Mouse (Mus musculus) left cerebral cortex, adult 8-10 months (tissue): ENCODE measurements around the gene Optn. TPM values are rescaled to one million over a fixed set of nuclear protein-coding genes. Genes with fewer than 3 reads are reported as not detected.

Experiments used
- DNase-seq, 2 experiments: peaks; one replicate each; pipeline ENCODE4 v3.0.0; 2022; ENCODE audit warnings: low spot score in 2 of 2
- total RNA-seq, 4 experiments: library from RNA; stranded (reverse); gene quantifications; 2 replicates each; pipeline ENCODE4 v1.2.4; 2022

The Optn gene
- total RNA-seq, 4 experiments from 2014 or later: 19.8 to 23.1 (median 21.7) TPM

DNA sequence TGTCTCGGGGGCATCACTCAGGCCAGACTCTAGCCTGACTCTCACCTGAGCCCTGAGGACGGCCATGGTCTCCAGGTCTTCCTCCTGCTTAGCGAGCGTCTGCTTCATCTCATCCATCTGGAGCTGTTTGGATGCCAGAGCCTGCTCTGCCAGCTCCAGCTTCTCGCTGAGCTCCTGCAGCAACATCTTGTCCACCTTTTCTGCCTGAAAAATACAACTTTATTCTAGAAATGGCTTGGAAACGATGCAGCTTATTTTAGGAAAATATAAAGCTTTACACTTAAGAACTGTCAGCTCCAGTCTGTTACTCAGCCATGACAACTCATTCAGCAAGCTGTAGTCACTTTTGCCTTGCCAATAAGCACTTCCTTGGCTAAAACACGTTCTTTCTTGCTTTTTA is 32.6 kb downstream of the Optn start:
- DNase-seq: peak in 1 of 2 experiments; percentile 54

DNA sequence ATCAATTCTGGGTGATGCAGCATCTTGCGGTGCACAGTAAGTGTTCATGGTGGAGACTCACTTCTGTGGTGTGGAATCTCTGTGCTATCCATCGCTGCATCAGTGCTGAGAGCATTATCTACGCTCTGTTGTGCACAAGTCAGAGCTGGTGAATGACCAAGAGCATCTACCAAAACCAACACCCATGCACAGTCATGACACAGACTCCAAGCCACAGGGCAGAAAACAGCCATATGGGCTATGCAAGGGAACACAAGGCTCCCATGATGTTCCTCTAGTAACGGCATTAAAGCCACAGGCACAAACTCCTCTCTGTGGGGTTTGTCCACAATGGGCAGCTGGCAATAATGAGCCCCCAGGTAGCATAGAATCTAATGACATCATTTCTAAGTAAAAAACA is 34.0 kb downstream of the Optn start:
- no peak for DNase-seq

- no peak for DNase-seq
These were observed 35.8 kb downstream of the Optn start for GRCm38 (mm10) chr2:5028047-5028446.

DNA sequence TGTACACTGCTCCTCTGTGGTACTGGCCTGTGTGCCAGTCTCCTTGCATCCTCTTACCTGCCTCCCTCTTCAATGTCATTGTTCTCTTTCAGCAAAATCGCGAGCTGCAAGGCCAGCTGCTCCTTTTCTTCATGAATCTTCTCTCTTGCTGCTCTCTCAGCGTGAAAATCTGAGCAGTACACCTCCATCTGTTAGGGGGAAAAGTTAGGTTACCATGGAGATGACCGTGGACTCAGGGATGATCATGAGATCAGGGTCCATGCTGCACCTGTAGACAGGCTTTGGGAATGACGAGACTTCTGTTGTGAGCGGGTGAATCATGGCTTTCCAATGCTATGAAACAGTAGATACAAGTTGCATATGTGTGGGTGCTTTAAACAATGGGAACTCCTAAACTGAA is 36.8 kb downstream of the Optn start:
- DNase-seq: no peak

DNA sequence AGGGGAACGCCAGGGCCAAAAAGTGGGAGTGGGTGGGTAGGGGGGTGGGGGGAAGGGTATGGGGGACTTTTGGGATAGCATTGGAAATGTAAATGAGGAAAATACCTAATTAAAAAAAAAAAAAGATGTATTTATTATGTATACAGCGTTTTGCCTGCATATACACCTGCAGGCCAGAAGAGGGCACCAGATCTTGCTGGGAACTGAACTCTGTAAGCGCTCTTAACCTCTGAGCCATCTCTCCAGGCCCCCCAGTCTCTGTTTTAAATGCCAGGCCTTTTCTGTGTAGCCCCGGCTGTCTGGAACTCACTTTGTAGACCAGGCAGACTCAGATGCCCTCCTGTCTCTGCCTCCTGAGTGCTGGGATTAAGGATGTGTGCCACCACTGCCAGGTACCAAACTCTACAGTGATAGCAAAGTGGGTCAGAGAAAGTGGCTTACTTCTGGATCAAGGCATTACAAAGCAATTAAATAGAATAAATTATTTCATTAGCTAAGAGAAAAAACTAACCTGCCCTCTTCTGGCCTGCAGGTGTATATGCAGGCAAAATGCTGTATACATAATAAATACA is 38.6 kb downstream of the Optn start:
- DNase-seq: no peak

GRCm38 (mm10) chr2:5023699-5024399 is 40.0 kb downstream of the Optn start:
- no peak for DNase-seq

- DNase-seq: no peak
These were observed 40.6 kb downstream of the Optn start for GRCm38 (mm10) chr2:5023275-5023674.

GRCm38 (mm10) chr2:5019708-5020107 is 44.1 kb downstream of the Optn start:
- DNase-seq: peak in 1 of 2 experiments; percentile 53

- DNase-seq: no peak
These were observed 46.9 kb downstream of the Optn start for GRCm38 (mm10) chr2:5016922-5017321.

DNA sequence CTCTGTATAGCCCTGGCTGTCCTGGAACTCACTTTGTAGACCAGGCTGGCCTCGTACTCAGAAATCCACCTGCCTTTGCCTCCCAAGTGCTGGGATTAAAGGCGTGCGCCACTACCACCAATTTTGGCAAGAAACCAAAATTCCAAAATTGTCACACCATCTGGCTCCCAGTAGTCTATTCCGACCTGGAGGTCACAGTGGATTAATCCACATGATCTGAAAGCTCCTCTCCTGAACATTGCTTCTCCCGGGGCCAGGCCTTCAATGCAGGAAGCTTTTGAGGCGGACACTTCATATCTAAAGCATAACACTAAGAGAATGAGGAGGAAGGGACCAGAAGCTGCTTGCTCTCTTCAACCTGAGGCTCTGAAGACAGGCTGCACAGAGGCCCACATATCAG is 48.3 kb downstream of the Optn start:
- no peak for DNase-seq

GRCm38 (mm10) chr2:5014616-5015015 is 49.2 kb downstream of the Optn start:
- no peak for DNase-seq

GRCm38 (mm10) chr2:5012491-5013324 is 51.1 kb downstream of the Optn start, which contains the start of gene Mcm10:
TSS of gene Mcm10 (minus strand) at chr2:5012791.
- peak; percentile 82 to 92 for DNase-seq

- no peak for DNase-seq
These were observed 51.9 kb downstream of the Optn start for GRCm38 (mm10) chr2:5011898-5012490.

DNA sequence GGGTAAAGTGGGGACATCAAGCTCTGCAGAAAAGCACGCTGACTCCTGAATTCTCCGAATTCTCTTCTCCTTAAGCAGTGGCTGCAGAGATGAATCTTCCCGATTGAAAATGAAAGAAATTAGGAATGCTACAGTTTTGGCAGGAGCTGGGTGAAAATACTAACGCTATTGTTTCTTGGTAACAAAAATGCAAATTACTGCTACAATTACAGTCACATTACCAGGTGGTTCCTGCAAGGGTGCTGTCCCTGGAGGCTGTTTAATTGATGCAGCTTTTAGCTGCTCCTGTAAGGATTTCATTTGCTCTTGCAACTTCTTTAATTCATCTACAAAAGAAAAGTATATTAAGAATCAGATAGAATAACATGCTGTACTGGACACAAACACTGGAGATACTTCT is 56.7 kb downstream of the Optn start:
- no peak for DNase-seq

DNA sequence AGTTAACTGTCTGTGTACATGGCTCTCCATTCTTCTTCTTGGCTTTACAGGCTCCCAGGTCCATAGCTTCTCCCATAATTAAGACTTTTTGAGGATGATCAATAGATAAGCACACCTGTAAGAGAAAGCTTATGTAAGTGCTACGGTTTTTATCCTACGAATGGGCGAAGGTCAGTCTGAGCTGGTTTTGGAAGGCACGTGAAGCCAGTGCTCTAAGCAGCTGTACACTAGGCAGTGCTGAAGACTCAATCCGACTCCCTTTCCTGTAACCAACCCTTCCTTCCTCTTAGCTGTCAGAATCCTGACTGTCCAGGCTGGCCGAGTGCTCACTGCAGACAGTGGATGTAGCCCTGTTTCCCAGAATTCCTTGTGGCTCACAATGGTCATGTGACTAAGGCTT is 62.6 kb downstream of the Optn start:
- no peak for DNase-seq

- DNase-seq: no peak
These were observed 64.9 kb downstream of the Optn start for GRCm38 (mm10) chr2:4998905-4999304.

DNA sequence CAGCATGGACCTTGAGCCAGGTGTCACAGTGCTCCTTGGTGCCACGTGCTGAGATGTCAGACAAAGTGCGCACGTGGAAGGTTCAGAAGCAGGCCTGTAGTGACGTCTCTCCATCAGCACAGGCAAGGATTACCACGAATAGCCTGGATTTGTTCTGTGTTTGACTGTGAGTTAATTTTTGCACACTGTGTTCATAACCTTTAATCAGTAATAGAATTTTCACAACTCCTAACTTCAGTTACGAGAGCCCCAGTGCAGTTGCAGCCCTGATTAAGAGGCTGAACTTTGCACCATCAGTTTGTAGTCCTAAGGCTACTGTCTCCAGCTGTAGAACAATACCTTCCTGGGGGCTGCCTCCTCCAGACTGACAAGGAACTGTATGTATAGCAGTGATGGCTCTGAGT is 67.4 kb downstream of the Optn start:
- no peak for DNase-seq

DNA sequence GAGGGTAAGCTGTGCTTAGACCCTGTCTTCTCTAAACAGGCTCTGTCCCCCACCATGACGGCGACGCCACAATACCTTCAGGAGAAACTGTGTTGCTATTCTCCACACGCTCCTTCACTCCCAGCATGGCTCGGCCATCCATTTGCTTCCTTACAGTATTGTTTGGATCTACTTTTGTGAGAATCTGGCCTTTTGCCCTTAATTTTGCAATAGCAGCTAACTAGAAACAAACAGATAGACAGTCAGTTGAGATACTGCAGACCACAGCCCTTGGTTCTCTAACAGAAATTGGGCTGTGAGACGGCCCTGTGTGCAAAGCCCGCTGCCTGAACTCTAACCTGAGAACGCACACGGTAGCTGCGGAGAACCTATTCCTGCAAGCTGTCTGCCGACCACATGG is 68.2 kb downstream of the Optn start:
- no peak for DNase-seq

DNA sequence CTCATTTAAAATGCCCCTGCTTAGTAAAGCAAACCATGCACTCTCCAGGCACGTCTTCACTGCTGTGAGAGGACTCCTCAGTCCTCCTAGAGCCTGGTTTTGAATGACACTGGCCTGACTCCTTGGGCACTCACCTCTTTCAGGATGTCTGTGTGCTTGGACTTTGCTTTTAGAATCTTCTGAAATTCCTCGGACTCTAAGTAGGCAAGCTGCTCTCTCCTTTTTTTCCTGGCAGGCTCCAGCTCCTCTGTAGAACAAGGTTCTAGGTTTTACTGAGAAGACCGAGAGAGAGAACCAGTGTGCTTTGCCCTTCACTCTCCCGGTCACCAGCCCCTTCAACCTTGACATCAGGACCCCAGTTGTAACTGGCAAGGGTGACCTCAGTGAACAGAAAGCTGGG is 69.4 kb downstream of the Optn start:
- DNase-seq: no peak

GRCm38 (mm10) chr2:4993584-4993983 is 70.3 kb downstream of the Optn start:
- DNase-seq: peak; percentile 8 to 30

DNA sequence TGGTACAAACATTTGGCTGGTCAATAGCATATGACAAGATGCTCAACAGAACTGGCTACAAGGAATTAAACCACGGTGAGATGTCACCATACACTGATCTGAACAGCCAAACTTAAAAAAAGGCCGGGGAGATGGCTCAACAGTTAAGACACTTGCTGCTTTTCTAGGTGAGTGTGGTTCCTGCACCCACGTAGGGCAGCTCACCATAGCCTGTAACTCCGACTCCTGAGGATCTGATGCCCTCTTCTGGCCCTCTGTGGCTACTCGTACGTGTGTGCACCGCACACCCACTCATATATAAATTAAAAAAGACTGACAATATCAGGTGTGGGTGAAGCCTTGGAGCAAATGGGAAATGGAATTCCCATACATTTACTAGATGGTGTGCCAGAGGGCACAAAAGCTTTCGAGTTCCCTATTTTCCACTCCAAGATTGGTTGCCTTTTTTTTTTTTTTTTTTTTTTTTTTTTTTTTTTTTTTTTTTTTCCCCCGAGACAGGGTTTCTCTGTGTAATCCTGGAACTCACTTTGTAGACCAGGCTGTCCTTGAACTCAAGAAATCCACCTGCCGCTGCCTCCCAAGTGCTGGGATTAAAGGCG is 74.9 kb downstream of the Optn start:
- no peak for DNase-seq
